Mouse (Mus musculus) erythroid progenitor cell, adult 5-6 weeks (primary cell): ENCODE measurements at regions not wholly inside any gene's neighbourhood (a gene's known extent, or its start where the extent isn't known, plus 50 kb on each side); places are given as distances from the start of the nearest gene placed in this dataset.

Experiments
- ATAC-seq: replicated peaks from 2 replicates; pipeline ENCODE4 v1.8.0; 2016; ENCODE audit warnings: moderate number of reproducible peaks, mild to moderate bottlenecking, moderate TSS enrichment, inconsistent platforms; ENCODE audit not compliant: poor library complexity, low FRiP score, severe bottlenecking

DNA sequence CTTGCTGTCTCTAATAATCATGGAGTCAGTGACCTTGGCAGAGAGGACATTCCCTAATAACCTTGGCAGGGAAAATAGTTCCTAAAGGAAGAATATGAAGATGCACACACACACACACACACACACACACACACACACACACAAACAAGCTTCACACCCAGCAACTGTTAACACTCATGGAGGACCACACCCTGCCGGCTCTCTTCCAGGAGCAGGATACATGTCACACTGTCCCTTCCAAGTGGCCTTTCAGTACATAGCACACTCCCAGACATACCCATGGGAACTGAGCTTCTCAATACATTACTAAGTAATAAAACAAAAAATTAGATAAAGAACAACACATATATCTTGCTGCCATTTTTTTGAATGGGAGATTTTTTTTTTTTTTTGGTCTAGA is 170.5 kb upstream of the Mkln1 start:
- ATAC-seq = no peak

DNA sequence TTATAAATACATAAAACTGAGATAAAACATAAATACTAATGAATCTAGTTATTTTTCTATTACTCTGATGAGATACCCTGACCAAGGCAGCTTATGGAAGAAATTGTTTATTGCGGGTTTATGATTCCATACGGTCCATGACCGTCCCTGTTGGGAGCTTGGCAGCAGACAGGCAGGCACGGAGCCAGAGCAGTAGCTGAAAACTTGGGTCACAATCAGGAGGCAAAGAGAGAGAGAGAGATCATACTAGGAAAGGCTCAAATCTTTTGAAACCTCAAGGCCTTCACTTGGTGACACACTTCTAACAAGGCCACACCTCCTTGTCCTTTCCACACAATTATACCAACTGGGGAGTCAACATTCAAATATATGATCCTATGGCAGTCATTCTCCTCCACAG is 166.7 kb upstream of the Mkln1 start:
- no peak for ATAC-seq

DNA sequence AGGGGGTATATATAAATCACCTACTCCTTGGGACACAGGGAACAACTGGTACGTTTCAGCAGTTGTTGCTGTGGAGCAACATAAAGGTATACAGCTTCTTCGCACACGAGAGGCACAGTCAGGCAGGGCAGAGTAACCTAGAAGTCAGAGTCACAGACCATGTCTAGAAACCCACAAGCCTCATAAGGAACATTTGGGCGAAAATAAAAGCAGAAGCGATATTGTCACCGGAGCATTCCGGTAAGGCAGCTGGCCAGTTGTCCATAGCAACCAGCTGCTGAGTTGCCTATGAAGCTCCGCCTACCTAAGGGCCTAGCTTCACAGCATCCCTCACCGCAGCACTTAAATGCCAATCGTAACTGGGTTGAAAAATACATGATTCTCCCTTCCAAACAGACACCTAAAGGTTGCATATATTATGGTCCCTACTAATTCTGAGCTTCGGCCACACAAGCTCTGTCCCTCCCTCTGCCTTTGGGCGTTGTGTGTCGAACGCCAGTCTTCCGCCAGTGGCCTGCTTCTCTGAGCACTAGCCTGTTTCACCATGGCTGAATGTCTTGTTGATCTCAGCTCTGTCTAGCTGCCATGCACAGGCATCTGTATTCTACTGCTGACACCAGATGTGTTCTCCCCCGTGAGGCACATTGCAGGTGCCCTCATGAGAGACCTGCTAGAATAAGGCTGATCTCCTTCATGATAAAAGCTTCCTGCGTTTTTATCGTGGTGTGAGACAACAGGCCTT is 165.1 kb upstream of the Mkln1 start:
- ATAC-seq = no peak

DNA sequence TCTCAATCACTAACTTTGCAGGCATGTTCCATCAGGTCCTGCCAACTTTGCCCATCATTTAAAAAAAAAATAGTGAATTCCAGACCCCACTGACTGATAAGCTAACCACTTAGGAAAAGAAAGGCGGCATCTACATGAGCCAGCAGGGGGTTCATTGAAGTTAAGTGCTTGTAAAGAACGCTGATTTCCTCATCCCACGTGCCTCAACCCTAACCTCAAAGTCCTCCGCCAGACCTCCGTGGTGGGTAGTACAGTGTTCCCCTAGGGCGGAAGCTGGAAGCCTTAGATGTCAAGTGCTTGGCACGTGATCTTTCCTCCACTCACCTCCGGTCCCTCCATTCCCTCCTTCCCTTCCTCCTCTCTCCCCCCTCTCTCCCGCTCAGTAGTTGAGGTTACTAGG is 158.5 kb upstream of the Mkln1 start:
- no peak for ATAC-seq

DNA sequence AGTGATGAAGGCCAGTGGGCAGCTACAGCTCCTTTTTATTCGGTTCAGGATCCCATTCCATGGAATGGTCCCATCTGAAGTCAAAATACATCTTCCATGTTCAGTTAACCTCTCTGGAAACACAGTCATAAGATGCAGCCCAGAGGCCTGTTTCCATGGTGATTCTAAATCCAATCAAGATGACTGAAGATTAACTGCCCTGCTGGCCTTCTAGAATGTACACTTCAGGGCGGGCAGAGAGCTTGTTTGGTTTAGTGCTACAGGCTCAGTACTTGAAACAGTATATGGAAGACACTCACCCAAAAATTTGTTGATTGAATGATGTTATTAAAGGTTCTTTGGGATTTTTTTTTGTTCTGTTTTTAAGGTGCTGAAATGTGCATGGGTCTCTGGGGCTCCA is 148.0 kb upstream of the Mkln1 start:
- ATAC-seq = no peak

DNA sequence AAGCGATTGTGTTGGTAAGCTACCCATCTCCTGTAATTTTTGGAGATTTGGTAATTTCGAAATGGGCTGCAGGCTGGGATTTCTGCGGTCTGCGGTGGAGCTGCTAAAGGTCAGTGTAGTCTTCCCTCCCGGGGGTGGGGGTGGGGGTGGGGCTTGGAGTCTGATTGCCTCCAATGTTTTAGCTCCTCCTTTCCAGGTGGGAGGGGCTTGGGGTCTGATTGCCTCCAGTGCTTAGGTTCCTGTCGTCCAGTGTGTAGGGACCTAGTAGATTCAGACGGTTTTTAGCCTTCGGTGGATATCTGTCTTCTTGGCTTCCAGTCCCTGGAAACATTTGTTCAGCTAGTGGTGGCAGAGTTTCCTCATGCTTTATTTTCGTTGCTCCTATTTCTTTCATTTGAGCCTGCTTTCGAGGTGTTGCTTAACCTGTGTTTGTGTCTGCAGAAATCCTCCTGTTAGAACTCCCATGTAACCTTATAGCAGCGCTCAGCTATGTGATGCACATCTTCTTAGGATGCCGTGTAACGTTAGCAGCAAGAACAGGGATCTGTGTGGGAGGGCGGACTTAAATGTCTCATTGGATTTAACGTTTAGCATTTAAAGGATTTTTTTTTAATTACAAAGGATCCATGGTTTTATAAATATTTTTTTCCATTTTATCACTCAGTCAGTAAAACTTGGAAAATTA is 145.1 kb upstream of the Mkln1 start:
- no peak for ATAC-seq

DNA sequence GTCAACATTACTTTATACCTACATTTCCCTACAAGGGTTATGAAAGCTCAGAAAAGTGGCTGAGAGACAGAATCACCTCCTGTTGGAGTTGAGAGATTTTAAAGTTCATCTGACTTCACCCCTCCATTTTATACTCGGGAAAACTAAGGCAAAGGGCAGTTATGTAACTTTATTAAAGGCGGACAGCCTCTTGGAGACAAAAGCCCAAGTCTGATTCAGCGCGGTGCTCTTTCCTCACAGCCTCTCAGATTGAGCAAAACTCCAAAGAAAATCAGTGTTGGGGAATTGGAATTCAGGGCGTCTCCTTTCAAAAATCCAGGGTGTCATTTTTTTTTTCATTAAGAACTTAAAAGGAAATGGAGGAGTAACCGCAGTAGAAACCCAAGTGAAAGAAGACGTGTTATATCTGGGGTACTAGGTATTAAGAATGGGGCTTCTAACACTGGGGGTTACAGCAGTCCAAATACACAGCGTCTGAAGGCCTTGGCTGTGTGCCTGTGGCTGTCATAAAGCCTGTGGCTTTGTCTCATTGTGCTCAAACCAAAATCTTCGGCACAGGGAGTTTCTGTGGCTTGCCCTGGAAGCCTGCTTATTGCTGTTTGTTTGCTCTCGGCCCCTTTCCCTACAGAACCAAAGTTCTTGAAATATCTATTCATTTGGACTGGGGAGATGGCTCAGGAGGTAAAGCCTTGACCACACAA is 137.7 kb upstream of the Mkln1 start:
- no peak for ATAC-seq

DNA sequence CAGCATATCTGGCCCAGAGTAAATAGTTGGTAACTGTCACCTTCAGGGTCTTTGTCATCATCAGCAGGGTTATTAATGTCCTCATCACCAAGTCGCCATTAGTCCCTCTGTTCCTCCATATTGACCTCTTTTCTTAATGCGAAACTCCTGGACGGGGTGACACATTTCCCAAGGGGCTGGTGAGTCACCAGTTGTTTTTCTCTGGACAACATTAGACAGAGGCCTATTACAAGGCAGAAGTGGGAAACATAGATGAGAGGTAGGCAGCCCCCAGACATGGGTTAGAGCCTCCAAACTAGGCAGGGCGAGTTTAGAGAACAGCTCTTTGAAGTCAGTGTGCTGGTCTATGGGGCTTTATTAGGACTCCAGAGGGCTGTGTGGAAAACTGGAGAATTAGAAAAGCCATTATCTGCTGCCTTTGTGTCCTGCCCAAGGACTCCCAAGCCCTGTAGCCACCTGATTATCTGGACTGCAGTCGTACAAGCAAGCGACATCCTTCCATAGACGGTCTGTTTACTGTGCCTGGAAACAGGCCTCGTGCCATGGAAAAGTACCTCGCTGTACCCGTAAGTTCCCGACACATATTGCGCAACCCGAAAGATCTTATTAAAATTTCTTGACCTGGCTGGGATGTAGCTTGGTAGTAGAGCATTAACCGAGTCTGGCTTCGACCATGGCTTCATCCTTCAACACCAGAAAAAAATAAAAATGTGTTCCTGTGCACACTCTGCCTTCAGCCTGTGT is 136.6 kb upstream of the Mkln1 start:
- ATAC-seq = no peak

DNA sequence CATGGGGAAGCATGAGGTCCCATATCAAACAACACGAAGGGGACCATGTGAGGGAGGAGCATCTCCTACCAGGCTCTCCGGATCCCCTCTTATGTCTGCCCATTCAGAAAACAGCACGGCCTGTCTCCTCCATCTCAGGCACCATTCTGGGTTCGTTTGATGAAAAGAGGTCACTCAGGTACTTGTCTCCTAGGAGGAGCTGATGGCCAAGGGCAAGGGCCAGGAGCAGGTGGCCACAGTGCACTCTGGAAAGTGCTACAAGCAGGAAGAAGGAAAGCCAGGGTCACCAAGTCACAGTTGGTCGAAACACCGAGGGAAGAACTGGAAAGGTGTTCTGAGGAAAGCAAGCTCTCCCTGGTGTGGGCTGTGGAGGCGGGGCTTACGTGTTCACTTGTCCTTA is 135.9 kb upstream of the Mkln1 start:
- no peak for ATAC-seq

DNA sequence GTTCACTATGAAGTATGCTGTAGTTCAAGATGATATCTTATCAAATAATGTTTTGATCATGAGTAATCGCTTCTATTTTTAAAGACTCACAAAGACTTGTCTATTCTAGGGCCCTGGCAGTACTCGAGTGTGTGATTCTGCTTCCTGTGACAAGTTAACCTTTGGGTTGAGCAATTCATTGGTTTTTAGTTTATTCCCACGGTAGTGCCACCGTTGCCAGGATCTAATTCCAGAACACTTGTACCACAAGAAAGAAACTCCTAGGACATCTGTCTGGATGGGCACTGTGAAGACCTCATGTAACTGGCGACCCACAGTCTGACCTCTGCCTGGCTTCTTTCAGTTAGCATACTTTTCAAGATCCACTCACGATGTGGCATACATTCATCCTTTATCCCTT is 134.7 kb upstream of the Mkln1 start:
- ATAC-seq = no peak

DNA sequence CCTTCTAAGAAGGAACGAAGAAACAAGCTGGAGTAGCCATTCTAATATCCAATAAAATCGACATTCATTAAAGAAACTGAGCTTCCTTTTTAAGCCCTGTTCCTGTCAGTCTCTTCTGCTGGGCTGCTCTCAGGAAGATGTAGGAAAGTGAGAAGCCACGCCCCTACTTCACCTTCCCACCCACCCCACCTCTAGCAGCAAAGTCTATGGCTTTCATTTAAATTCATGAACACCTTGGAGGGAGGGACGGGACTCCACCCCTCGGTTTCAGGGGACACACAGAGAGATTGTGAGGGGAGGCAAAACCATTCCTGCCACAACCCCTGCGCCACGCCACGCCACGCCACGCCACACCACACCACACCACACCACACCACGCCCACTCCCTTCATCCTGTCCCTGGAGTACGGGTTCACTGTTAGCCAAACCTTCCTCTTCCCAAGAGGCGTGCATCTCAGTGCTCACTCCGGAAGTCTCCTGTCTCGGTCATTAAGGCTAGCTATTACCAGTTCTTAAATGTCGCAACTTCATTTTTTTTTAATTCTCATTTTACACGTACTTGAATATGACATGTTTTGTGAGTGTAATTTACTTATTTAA is 132.0 kb upstream of the Mkln1 start:
- ATAC-seq = no peak

DNA sequence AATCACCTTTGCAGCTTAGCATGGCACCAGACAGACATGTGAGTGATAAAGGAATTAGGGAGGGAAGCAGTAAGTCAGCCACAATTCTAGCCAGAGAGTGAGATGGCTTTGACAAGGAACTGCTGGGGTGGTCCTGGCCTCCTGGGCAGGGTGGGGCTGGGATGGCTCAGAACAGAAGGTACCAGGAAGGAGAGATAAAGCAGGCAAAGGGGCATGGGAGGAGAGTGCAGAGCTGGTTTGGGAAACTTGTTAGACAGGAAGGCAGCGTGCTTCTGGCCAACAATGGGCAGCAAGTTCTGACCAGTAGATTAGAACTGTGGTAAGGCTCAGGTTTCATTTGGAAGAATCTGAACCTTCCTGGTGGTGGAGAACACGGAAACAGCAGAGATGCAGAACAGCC is 130.5 kb upstream of the Mkln1 start:
- no peak for ATAC-seq

DNA sequence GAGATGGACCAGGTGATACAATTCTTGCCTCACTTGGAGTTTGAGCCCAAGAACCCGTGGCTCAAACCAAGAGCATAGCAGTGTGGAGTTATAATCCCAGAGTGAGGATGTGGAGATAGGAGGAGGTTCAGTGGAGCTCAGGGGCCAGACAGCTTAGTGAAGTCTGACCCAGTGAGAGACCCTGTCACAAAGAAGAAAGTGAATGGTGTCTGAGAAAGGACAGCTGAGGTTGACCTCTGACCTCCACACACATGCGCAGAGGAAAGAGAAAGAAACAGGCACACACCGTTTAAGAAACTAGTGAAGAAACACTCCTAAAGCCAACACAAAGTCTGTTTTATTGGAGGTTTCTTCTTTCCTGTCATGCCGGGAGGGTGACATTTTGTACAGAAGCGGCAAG is 124.7 kb upstream of the Mkln1 start:
- no peak for ATAC-seq

DNA sequence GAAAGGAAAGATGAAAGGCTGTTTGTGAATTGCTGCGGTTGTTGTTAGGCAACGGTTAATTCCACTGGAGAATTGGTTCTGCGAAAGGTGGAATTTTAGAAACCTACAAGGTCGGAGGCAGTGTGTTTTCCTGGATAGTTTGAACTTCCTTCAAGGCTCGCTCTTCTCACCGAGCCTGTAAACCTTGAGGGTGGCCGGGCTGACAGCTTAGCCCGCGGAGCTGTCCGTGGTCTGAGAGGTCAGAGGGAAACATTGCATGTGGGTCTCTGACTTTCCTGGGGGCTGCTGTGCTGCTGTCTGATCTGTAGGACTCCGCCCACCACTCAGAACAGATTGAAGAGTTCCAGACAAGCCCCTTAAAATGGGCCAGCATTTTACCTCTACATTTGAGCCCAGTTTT is 124.3 kb upstream of the Mkln1 start:
- ATAC-seq = no peak

DNA sequence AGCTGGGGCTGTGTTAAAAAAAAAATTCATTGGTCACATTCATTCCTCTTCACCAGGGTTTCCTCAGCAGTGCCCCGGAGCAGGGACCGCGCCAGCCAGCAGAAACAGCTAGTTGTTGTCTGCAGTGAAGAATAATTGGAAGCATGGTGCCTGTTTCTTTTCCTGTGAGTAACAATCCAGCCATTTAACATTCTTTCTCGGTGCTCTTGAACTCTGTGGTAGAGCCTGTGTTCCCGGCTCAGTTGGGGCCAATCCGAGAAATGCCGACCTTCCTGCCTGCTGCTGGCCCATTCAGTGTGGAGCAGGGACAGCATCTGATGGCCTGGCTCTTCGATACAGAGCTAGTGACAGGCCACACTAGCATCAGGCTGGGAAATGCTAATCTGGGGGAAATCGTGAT is 120.7 kb upstream of the Mkln1 start:
- ATAC-seq = no peak

DNA sequence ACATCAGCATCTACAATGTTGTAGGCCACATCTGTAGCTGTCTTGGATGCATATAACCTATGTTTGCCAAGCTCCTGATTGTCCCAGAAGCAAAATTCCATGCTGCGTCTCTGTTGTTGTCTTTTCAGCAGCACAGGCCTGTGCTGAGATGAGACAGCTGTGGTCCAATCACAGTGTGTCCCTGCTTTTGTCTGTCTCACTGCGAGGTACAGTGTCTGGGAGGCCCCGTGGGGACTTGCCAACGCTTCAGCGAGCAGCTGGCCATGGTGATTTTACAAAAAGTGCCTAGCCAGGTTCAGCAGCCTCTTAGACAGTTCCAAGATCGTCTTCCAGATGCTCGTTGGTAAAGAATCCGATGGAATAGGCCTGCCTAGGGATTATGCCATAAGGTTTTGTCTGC is 114.6 kb upstream of the Mkln1 start:
- ATAC-seq = no peak

DNA sequence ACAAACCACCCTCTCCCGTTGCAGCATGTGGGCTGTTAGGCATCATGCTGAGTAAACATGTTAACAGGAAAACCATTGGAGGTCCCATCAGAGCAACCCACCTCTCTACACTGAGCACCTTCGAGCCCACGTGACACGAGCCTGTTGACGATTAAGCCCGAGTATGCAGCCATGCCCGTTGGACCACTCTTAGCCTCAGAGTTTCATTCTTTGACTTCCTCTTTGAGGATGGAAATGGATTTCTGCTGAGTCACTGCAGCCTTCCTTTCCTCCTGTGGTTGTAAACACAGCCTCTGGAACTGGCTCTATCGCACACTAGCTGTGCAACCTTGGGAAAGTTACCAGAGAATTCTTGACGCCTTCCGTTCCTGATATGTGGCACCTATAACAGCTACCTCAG is 114.1 kb upstream of the Mkln1 start:
- no peak for ATAC-seq

DNA sequence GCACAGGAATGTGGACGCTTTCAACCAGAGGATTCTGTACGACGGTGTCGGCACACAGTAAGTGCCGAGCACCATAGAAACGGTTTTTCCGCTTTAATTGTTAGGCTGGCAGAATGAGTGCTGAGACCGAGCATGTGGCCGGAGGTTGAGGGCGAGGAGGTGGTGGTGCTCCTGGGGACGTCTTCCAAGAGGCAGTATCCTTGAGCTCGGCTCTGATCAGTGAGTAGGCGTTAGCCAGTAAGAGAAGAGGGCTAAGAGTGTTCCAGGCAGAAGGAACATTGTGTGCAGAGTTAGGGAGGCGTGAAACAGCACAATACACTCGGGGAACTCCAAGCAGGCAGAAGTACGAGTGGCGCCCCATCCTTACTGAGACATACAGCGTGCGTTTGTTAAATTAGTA is 113.5 kb upstream of the Mkln1 start:
- no peak for ATAC-seq

DNA sequence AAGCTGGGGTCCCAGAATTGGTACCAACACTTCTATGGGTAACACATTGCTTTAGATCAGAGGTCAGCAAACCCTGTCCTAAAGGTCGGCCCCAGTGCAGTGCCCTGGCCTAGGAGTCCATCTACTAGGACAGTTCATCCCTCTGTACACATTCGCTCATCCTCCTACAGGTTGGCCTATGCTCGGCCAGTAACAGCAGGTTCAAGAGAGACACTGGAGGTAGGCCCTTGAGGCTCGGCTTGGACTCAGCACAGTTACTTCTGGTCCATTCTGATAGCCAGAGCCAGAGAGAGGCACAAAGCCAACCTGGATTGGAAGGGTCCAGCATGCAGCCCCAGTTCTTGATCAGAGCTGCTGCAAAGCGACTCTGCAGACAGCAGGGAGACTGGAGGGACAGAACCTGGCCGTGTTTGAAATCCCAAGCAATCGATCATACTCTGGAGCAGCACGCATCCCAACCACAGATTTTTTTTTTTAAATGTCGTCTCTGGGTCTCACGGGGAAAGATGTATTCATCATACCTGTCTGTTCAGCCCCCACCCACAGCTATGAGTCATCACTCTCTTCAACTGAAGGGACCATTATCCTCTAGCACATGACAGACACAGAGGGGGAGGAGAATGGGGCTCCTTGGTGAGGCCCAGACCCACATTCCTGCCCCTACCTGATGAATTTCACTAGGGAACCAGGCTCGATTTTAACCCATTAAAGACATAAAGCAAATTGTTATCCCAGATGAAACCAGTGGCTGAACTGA is 112.4 kb upstream of the Mkln1 start:
- no peak for ATAC-seq

DNA sequence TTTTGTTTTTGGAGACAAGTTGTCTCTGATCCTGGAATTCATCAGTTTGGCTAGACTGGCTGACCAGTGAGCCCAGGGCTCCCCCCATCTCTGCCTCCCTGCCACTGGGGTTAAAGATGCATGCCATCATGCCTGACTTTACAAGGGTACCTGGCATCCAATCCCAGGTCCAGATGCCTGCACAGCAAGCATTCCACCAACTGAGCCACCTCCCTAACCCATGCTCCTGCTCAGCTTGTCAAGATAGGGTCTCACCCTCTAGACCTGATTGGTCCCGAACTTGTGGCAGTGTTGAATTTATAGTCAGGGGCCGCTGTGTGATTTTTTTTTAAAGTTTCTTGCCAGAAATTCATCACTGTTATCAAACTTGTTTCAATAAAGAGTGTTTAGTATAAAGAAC is 111.4 kb upstream of the Mkln1 start:
- no peak for ATAC-seq
